Mouse (Mus musculus) embryonic facial prominence, embryonic 11.5 days (tissue): ENCODE results near the gene Pfn4. TPM values are rescaled to one million over a fixed set of nuclear protein-coding genes. Genes with fewer than 3 reads are reported as not detected.
A peak's percentile ranks its signal among the peaks of the same experiment; 100 is the strongest.
"Not testable (repeated sequence)": the region's sequence is repeated elsewhere in the genome, so short reads cannot be mapped to it uniquely, and the experiment has no call there.

Experiments used
- ATAC-seq: fragments of 200-750 bp; cut with Nextera tagmentation; replicated peaks from 2 replicates; pipeline ENCODE4 v1.8.0; 2017; ENCODE audit warnings: low read depth; ENCODE audit not compliant: insufficient number of reproducible peaks, low FRiP score, low TSS enrichment
- DNase-seq: peaks from one replicate; pipeline ENCODE4 v3.0.0-alpha.2; 2015; ENCODE audit warnings: low spot score
- H3K27ac ChIP-seq: fragments of 300-500 bp; sonication (generic); replicated peaks from 2 replicates; pipeline ENCODE4 v1.5.1; 2014; ENCODE audit warnings: mild to moderate bottlenecking, low read depth, low read length, control low read depth
- H3K27me3 ChIP-seq: fragments of 300-500 bp; sonication (generic); 2 replicates; pipeline ENCODE4 v1.6.1; 2014; ENCODE audit warnings: mild to moderate bottlenecking, low read length, moderate library complexity, mixed read lengths; ENCODE audit not compliant: control insufficient read depth, insufficient read depth
- H3K36me3 ChIP-seq: fragments of 300-500 bp; sonication (generic); replicated peaks from 2 replicates; pipeline ENCODE4 v1.6.1; 2014; ENCODE audit warnings: low read depth, mild to moderate bottlenecking, low read length, moderate library complexity, mixed read lengths; ENCODE audit not compliant: control insufficient read depth, insufficient read depth
- H3K4me1 ChIP-seq: fragments of 300-500 bp; sonication (generic); 2 replicates; pipeline ENCODE4 v1.6.1; 2014; ENCODE audit warnings: low read length, mixed read lengths; ENCODE audit not compliant: control insufficient read depth, insufficient read depth
- H3K4me2 ChIP-seq: fragments of 300-500 bp; sonication (generic); 2 replicates; pipeline ENCODE4 v1.6.1; 2014; ENCODE audit warnings: low read depth, mild to moderate bottlenecking, control low read depth, low read length, moderate library complexity
- H3K4me3 ChIP-seq: fragments of 300-500 bp; sonication (generic); 2 replicates; pipeline ENCODE4 v1.5.1; 2014; ENCODE audit warnings: low read depth, low read length, control low read depth
- H3K9ac ChIP-seq: fragments of 300-500 bp; sonication (generic); replicated peaks from 2 replicates; pipeline ENCODE4 v1.6.1; 2014; ENCODE audit warnings: mild to moderate bottlenecking, control low read depth, low read length
- H3K9me3 ChIP-seq: fragments of 300-500 bp; sonication (generic); replicated peaks from 2 replicates; pipeline ENCODE4 v1.6.1; 2016; ENCODE audit warnings: mild to moderate bottlenecking, low read length, inconsistent platforms, mixed read lengths; ENCODE audit not compliant: control insufficient read depth
- WGBS: fragments of 180-500 bp; shearing (Covaris S2); extraction: QIAGEN DNeasy Blood & Tissue Kit; methylation state at CpG from one replicate; pipeline ENCODE4 v1.1.7; 2014; 5-methylcytosine and 5-hydroxymethylcytosine counted together
- polyA plus RNA-seq: library from polyadenylated mRNA; unstranded; fragments of >200 nt; fragmentation: Nextera tagmentation; extraction: Ambion mirVana; gene quantifications from 2 replicates; pipeline ENCODE4 v1.2.1, GENCODE M21; 2014

Pfn4 gene
- polyA plus RNA-seq, 1 experiment from 2014 or later: 4.9 TPM

- not testable (repeated sequence) for ATAC-seq, H3K27ac ChIP-seq, H3K4me3 ChIP-seq, H3K9ac ChIP-seq, H3K9me3 ChIP-seq, H3K4me2 ChIP-seq, H3K36me3 ChIP-seq, H3K4me1 ChIP-seq, H3K27me3 ChIP-seq
- WGBS: 75% methylated on average over 6 of the region's 6 CpGs
- peak; percentile 13 for DNase-seq
Measured at GRCm38 (mm10) chr12:4797471-4797870, 28.6 kb downstream of the Pfn4 start.

GRCm38 (mm10) chr12:4811036-4811435, 42.2 kb downstream of the Pfn4 start:
- H3K9ac ChIP-seq: no peak overlapping the region
- ATAC-seq: no peak
- H3K4me2 ChIP-seq: no peak overlapping the region
- H3K36me3 ChIP-seq: no peaks in the 10 kb centered on the region
- no peak overlapping the region for H3K27ac ChIP-seq
- WGBS: 75% methylated on average over 4 of the region's 4 CpGs
- no peak for DNase-seq
- no peak overlapping the region for H3K4me3 ChIP-seq
- no peaks in the 10 kb centered on the region for H3K9me3 ChIP-seq
- H3K27me3 ChIP-seq: no peaks in the 10 kb centered on the region
- H3K4me1 ChIP-seq: no peaks in the 10 kb centered on the region

- no peak overlapping the region for H3K27ac ChIP-seq
- H3K27me3 ChIP-seq: no peaks in the 10 kb centered on the region
- no peak overlapping the region for H3K9ac ChIP-seq
- no peak overlapping the region for H3K4me2 ChIP-seq
- H3K4me3 ChIP-seq: no peak overlapping the region
- no peak for DNase-seq
- WGBS: 71% methylated on average over 3 of the region's 3 CpGs
- H3K36me3 ChIP-seq: no peaks in the 10 kb centered on the region
- no peaks in the 10 kb centered on the region for H3K4me1 ChIP-seq
- no peaks in the 10 kb centered on the region for H3K9me3 ChIP-seq
- ATAC-seq: no peak
Measured at GRCm38 (mm10) chr12:4811705-4812104, 42.9 kb downstream of the Pfn4 start.

- no peak overlapping the region for H3K9ac ChIP-seq
Measured at GRCm38 (mm10) chr12:4813636-4814035, 44.8 kb downstream of the Pfn4 start.

GRCm38 (mm10) chr12:4816680-4817360, 48.0 kb downstream of the Pfn4 start:
- Histone ChIP-seq H3K27me3 (no peaks in the 10 kb centered on the region), H3K4me2 (peak overlapping the region; percentile 49), H3K9ac (peak overlapping the region; percentile 80), H3K36me3 (no peaks in the 10 kb centered on the region; the same call in 1 of the 2 replicates), H3K4me3 (peak overlapping the region; percentile 83), H3K4me1 (no peaks in the 10 kb centered on the region), H3K9me3 (no peaks in the 10 kb centered on the region), H3K27ac (peak overlapping the region; percentile 69)
- DNase-seq (no peak), ATAC-seq (peak; percentile 2; the same call in 1 of the 2 replicates)
- 12% methylated on average over 24 of the region's 24 CpGs for WGBS

More at GRCm38 (mm10) chr12:4813636-4814035, 44.8 kb downstream of the Pfn4 start:
- H3K36me3 ChIP-seq: no peaks in the 10 kb centered on the region
- no peaks in the 10 kb centered on the region for H3K27me3 ChIP-seq
- no peaks in the 10 kb centered on the region for H3K9me3 ChIP-seq
- no peak overlapping the region for H3K27ac ChIP-seq
- DNase-seq: no peak
- no peak overlapping the region for H3K4me3 ChIP-seq
- ATAC-seq: no peak
- no peak overlapping the region for H3K4me2 ChIP-seq
- WGBS: 87% methylated on average over 4 of the region's 4 CpGs
- no peaks in the 10 kb centered on the region for H3K4me1 ChIP-seq

- Histone ChIP-seq H3K36me3 (no peaks in the 10 kb centered on the region; the same call in 1 of the 2 replicates), H3K27ac (peak within 1 kb of the TSS; percentile 69), H3K9me3 (no peaks in the 10 kb centered on the region), H3K9ac (peak within 1 kb of the TSS; percentile 80), H3K4me3 (peak within 1 kb of the TSS; percentile 83), H3K27me3 (no peaks in the 10 kb centered on the region), H3K4me2 (peak within 1 kb of the TSS; percentile 70), H3K4me1 (no peaks in the 10 kb centered on the region)
- WGBS: under 1% methylated on average over 49 of the region's 49 CpGs
- ATAC-seq: peak; percentile 97
- DNase-seq: peak; percentile 99
Measured at GRCm38 (mm10) chr12:4817361-4818101, 48.7 kb downstream of the Pfn4 start, which contains the start of gene Sf3b6. Gene Sf3b6 (plus strand): TSS chr12:4817544.

GRCm38 (mm10) chr12:4827256-4827655, 58.4 kb downstream of the Pfn4 start:
- Histone ChIP-seq H3K4me2 (no peak overlapping the region), H3K9me3 (no peaks in the 10 kb centered on the region), H3K4me1 (no peaks in the 10 kb centered on the region), H3K9ac (no peak overlapping the region), H3K36me3 (peaks cover 5% of the 10 kb centered on the region), H3K27ac (no peak overlapping the region), H3K27me3 (no peaks in the 10 kb centered on the region), H3K4me3 (no peak overlapping the region)
- 77% methylated on average over 3 of the region's 3 CpGs for WGBS
- no peak for ATAC-seq
- DNase-seq: no peak
